Mouse (Mus musculus): ENCODE measurements around the gene Gmeb1. TPM values are rescaled to one million over a fixed set of nuclear protein-coding genes. Genes with fewer than 3 reads are reported as not detected.
"Not testable (repeated sequence)": the region's sequence is repeated elsewhere in the genome, so short reads cannot be mapped to it uniquely, and the experiment has no call there.

The Gmeb1 gene
- polyA plus RNA-seq (2015; fragmentation: Nextera tagmentation; extraction: Ambion mirVana), result 27.5 and 28.8 TPM in 2 replicates

DNA sequence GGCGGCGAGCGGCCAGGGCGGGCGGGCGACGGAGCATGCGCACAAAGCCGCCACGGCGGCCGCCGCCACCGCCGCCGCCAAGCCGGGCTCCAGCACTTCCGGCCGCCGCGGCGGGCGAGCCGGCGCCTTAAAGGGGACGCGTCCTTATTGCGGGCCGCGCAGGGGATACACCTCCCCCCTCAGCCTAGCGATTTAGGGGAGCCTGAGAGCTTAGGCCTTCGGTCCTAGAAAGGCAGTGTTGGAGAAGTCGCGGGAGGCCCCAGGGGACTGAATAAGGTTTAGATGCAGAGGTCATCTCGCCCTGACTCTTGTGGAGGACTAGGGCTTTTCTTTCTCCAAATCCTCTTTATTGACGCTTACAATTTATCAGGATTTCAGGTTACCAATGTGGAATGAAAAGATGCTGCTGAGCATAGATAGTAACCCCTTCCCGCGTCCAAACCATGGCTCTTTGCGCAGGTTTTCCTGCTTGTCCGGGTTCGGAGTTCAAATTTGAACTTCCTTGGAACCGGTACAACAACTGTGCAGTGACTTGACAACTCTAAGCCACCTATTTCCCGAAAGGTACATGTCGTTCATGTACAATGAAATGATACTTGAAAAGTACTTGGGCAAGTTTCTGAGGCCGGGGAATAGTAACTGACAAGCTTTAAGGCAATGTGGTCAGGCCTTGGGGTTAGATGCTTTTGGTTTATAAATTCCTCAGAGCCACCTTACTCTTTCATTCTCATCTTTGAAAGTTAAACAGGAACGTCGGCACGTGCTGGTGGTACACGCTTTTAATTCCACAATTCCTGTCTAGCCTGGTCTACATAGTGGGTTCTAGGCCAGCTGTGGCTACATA lies at the start of gene Gmeb1:
Gmeb1 (minus strand) TSS at position 89 of the 844 bp plus-strand sequence.
- H3K4me3 ChIP-seq, result peak within 1 kb of the TSS; percentile 68
- no peaks in the 10 kb centered on the region for H3K36me3 ChIP-seq
- peak; percentile 84 for ATAC-seq (ENCODE audit: extremely low read depth, insufficient number of reproducible peaks, low FRiP score, low TSS enrichment)
- no peaks in the 10 kb centered on the region for H3K27me3 ChIP-seq (replicated peaks)
- H3K4me2 ChIP-seq, result peak within 1 kb of the TSS; percentile 92
- WGBS, result 14% methylated on average over 42 of the region's 49 CpGs
- peaks cover 32% of the 10 kb centered on the region for H3K4me1 ChIP-seq
- no peaks in the 10 kb centered on the region for H3K9me3 ChIP-seq
- peak within 1 kb of the TSS; percentile 98 for H3K27ac ChIP-seq (replicated peaks)
- H3K9ac ChIP-seq, result peak within 1 kb of the TSS; percentile 99

- no peak for ATAC-seq (ENCODE audit: extremely low read depth, insufficient number of reproducible peaks, low FRiP score, low TSS enrichment)
- H3K36me3 ChIP-seq, result peaks cover 51% of the 10 kb centered on the region
- 29% methylated on average over 10 of the region's 10 CpGs for WGBS
- peak overlapping the region; percentile 92 for H3K27ac ChIP-seq (replicated peaks)
- peak overlapping the region; percentile 93 for H3K4me3 ChIP-seq
- no peaks in the 10 kb centered on the region for H3K9me3 ChIP-seq
- H3K4me2 ChIP-seq, result peak overlapping the region; percentile 96
- H3K4me1 ChIP-seq, result peaks cover 15% of the 10 kb centered on the region
- H3K27me3 ChIP-seq (replicated peaks), result no peaks in the 10 kb centered on the region
- peak overlapping the region; percentile 97 for H3K9ac ChIP-seq
Measured at GRCm38 (mm10) chr4:132309849-132310472, 48.6 kb upstream of the Gmeb1 start.

GRCm38 (mm10) chr4:132309140-132309848 lies 47.9 kb upstream of the Gmeb1 start:
- Histone ChIP-seq H3K36me3 (peaks cover 48% of the 10 kb centered on the region), H3K27me3 (replicated peaks) (no peaks in the 10 kb centered on the region), H3K4me3 (peak overlapping the region; percentile 93), H3K4me1 (peaks cover 15% of the 10 kb centered on the region), H3K9ac (peak overlapping the region; percentile 97), H3K4me2 (peak overlapping the region; percentile 96), H3K27ac (replicated peaks) (peak overlapping the region; percentile 92), H3K9me3 (no peaks in the 10 kb centered on the region)
- ATAC-seq (ENCODE audit: extremely low read depth, insufficient number of reproducible peaks, low FRiP score, low TSS enrichment), result no peak
- WGBS, result 2% methylated on average over 15 of the region's 15 CpGs

- Histone ChIP-seq H3K9me3 (no peaks in the 10 kb centered on the region), H3K27me3 (replicated peaks) (no peaks in the 10 kb centered on the region), H3K4me2 (peak overlapping the region; percentile 96), H3K9ac (peak overlapping the region; percentile 97), H3K4me3 (peak overlapping the region; percentile 93), H3K36me3 (peaks cover 41% of the 10 kb centered on the region), H3K27ac (replicated peaks) (peak overlapping the region; percentile 92), H3K4me1 (peaks cover 15% of the 10 kb centered on the region)
- ATAC-seq (ENCODE audit: extremely low read depth, insufficient number of reproducible peaks, low FRiP score, low TSS enrichment), result peak; percentile 79
- under 1% methylated on average over 41 of the region's 41 CpGs for WGBS
Measured at GRCm38 (mm10) chr4:132308437-132309139, 47.2 kb upstream of the Gmeb1 start.

DNA sequence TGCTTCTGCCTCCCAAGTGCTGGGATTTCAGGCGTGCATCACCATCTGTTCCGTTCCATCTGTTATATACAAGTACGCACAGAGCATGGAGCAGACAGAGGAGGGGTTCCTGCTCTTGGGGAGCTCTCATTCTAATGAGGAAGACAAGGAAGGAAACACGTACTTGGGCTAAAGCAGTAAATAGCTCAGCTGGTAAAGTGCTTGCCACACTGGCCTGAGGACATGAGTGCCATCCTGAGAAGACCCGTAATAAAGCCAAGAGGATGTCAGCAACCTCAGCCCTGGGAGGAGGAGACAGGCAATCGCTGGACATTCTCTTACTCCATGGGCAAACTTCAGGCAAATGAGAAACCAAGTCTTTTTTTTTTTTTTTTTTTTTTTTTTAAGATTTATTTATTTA lies 44.6 kb upstream of the Gmeb1 start:
- H3K27ac ChIP-seq (replicated peaks), result no peak overlapping the region
- peaks cover 15% of the 10 kb centered on the region for H3K36me3 ChIP-seq
- no peaks in the 10 kb centered on the region for H3K9me3 ChIP-seq
- WGBS, result 82% methylated on average over 6 of the region's 6 CpGs
- H3K4me3 ChIP-seq, result no peak overlapping the region
- no peak for ATAC-seq (ENCODE audit: extremely low read depth, insufficient number of reproducible peaks, low FRiP score, low TSS enrichment)
- no peaks in the 10 kb centered on the region for H3K27me3 ChIP-seq (replicated peaks)
- no peak overlapping the region for H3K9ac ChIP-seq
- H3K4me1 ChIP-seq, result peaks cover 34% of the 10 kb centered on the region
- H3K4me2 ChIP-seq, result no peak overlapping the region

DNA sequence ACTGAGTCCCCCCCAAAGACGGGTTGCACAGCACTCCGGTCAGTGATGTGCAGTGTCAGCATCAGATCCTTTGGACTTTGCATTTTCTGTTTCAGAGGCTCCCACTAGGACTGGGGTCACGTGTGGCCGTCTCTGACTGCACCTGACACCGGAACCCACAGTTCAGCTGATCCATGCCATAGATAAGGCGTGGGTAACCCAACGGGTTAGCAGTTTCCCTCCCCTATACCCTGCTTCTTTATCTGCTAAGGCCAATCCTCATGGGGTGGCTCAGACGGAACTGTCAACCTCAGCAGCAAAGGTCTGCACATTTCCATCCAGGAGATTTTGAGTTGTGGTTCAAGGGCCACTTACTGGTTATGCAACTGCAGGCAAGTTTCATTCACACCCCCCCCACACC lies 43.9 kb upstream of the Gmeb1 start:
- Histone ChIP-seq H3K36me3 (peaks cover 8% of the 10 kb centered on the region), H3K4me2 (no peak overlapping the region), H3K4me3 (no peak overlapping the region), H3K9me3 (no peaks in the 10 kb centered on the region), H3K27ac (replicated peaks) (no peak overlapping the region), H3K4me1 (peaks cover 30% of the 10 kb centered on the region), H3K27me3 (replicated peaks) (no peaks in the 10 kb centered on the region), H3K9ac (no peak overlapping the region)
- 76% methylated on average over 8 of the region's 8 CpGs for WGBS
- no peak for ATAC-seq (ENCODE audit: extremely low read depth, insufficient number of reproducible peaks, low FRiP score, low TSS enrichment)

GRCm38 (mm10) chr4:132303484-132303883 lies 42.1 kb upstream of the Gmeb1 start:
- H3K27ac ChIP-seq (replicated peaks); ATAC-seq (ENCODE audit: extremely low read depth, insufficient number of reproducible peaks, low FRiP score, low TSS enrichment); H3K9me3 ChIP-seq; H3K27me3 ChIP-seq (replicated peaks); H3K36me3 ChIP-seq: not testable (repeated sequence)
- peak overlapping the region; percentile 62 for H3K4me3 ChIP-seq
- H3K4me2 ChIP-seq, result peak overlapping the region; percentile 77
- WGBS, result 37% methylated on average over 6 of the region's 6 CpGs
- H3K9ac ChIP-seq, result peak overlapping the region; percentile 80
- H3K4me1 ChIP-seq, result peaks cover 19% of the 10 kb centered on the region

DNA sequence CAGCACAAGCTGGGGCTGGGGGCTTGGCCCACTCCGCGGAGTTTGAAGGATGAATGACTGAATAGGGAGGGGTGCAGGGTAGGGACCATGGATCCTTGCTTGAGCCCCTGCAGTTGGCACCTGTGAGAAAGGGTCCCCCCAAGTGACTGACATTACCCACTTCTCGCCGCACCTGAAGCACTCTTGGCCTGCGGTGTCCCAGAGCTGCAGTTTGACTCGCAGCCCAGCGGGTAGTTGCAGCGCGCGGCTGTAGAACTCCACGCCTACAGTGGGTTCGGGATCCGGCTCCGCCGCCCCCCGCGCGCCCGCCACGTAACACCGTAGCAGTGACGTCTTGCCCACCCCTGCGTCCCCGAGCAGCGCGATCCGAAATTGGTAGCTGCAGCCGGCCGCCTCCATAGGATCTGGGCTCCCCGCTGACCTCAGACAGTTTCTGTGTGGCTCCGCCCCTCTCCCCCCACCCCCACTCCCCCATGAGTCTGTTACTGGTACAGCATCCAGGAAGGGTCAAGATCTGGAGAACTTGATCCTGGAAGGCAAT lies 41.6 kb upstream of the Gmeb1 start, which contains the start of gene Rab42:
Rab42 (minus strand) TSS at position 447 of the 541 bp plus-strand sequence.
- 0 out of 2 replicates have a peak within 1 kb of the TSS, but pooled peaks have one; percentile 39 for H3K27ac ChIP-seq (replicated peaks)
- peak within 1 kb of the TSS; percentile 62 for H3K4me3 ChIP-seq
- no peaks in the 10 kb centered on the region for H3K27me3 ChIP-seq (replicated peaks)
- ATAC-seq (ENCODE audit: extremely low read depth, insufficient number of reproducible peaks, low FRiP score, low TSS enrichment), result peak; percentile 49; the same call in 1 of the 2 replicates
- peak within 1 kb of the TSS; percentile 80 for H3K9ac ChIP-seq
- peaks cover 19% of the 10 kb centered on the region for H3K4me1 ChIP-seq
- 1% methylated on average over 31 of the region's 31 CpGs for WGBS
- H3K36me3 ChIP-seq, result no peaks in the 10 kb centered on the region
- H3K9me3 ChIP-seq, result no peaks in the 10 kb centered on the region
- H3K4me2 ChIP-seq, result peak within 1 kb of the TSS; percentile 77

- peak overlapping the region; percentile 77 for H3K4me2 ChIP-seq
- H3K27me3 ChIP-seq (replicated peaks), result no peaks in the 10 kb centered on the region
- peak overlapping the region; percentile 46 for H3K27ac ChIP-seq (replicated peaks)
- no peak for ATAC-seq (ENCODE audit: extremely low read depth, insufficient number of reproducible peaks, low FRiP score, low TSS enrichment)
- peak overlapping the region; percentile 80 for H3K9ac ChIP-seq
- H3K4me3 ChIP-seq, result peak overlapping the region; percentile 62
- WGBS, result 66% methylated on average over 16 of the region's 16 CpGs
- no peaks in the 10 kb centered on the region for H3K36me3 ChIP-seq
- no peaks in the 10 kb centered on the region for H3K9me3 ChIP-seq
- H3K4me1 ChIP-seq, result peaks cover 19% of the 10 kb centered on the region
Measured at GRCm38 (mm10) chr4:132301965-132302938, 40.9 kb upstream of the Gmeb1 start.

DNA sequence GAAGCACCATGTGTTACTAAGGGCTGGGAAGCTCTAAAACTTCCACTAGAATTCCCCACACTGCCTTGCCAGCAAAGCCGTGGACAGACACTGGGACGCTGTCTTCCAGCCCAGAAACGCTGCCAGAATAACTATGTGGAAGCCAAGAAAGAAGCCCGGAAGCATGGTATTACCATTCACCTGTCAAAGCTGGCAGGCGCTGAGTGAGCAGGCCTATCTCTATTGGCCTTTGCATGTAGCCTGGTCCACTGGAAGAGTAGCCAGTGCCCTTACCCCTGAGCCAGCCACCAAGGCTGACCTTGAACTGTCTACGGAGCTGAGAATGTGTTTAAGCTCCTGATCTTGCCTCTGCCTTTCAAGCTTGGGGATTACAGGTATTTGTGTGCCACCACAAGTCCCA lies 40.1 kb upstream of the Gmeb1 start:
- H3K9ac ChIP-seq, result no peak overlapping the region
- no peak overlapping the region for H3K4me2 ChIP-seq
- H3K9me3 ChIP-seq, result no peaks in the 10 kb centered on the region
- H3K27ac ChIP-seq (replicated peaks), result peak overlapping the region; percentile 46
- WGBS, result 56% methylated on average over 6 of the region's 6 CpGs
- H3K4me1 ChIP-seq, result peaks cover 19% of the 10 kb centered on the region
- no peak overlapping the region for H3K4me3 ChIP-seq
- no peak for ATAC-seq (ENCODE audit: extremely low read depth, insufficient number of reproducible peaks, low FRiP score, low TSS enrichment)
- no peaks in the 10 kb centered on the region for H3K27me3 ChIP-seq (replicated peaks)
- H3K36me3 ChIP-seq, result no peaks in the 10 kb centered on the region

All from heart, embryonic 13.5 days (tissue).